Mouse (Mus musculus) liver (tissue): ENCODE results near the gene Gm49387.
A peak's percentile ranks its signal among the peaks of the same experiment; 100 is the strongest.

Experiments used
- DNase-seq: peaks from one replicate; pipeline ENCODE4 v3.0.0-alpha.2; 2020; ENCODE audit warnings: mixed read lengths

Gm49387 gene

DNA sequence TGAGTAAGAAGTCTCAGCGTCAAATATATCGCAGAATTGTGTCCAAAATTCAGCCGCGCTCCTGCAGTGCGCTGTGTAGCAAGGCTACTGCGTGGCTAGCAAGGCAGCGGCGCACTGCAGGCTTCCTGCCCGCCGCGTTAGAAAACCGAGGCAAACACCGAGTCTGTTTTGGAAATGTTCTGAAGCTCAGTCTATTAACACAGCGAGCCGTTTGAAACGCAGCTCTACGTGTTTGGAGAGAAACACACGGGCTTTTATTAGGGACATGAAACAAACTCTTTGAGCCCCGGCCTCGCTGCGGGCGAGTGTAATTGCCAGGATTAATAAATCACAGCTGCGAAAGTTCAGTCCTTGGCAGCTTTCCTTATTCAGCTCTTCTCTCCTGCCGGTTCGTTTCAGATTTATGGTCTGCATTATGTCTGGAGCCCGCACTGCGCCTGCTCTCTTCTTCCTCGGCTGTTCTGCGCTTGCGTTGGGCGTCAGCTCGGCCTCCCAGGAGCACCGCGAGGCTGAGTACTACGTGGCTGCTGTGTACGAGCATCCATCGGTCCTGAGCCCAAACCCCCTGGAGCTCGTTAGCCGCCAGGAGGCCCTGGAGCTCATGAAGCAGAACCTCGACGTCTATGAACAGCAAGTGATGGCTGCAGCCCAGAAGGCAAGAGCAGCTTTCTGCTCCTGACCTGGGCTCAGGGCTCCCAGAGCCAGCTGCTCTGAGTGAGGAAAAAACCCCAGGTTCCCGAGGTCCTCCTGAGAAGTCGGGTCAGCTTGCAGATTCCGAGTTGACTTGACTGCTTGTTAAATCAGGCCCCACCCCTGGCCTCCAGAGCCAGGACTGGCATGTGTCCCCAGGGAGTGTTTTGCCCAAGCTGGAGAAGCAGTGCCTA is 21.2 kb upstream of the Gm49387 start:
- DNase-seq: peak; percentile 76

DNA sequence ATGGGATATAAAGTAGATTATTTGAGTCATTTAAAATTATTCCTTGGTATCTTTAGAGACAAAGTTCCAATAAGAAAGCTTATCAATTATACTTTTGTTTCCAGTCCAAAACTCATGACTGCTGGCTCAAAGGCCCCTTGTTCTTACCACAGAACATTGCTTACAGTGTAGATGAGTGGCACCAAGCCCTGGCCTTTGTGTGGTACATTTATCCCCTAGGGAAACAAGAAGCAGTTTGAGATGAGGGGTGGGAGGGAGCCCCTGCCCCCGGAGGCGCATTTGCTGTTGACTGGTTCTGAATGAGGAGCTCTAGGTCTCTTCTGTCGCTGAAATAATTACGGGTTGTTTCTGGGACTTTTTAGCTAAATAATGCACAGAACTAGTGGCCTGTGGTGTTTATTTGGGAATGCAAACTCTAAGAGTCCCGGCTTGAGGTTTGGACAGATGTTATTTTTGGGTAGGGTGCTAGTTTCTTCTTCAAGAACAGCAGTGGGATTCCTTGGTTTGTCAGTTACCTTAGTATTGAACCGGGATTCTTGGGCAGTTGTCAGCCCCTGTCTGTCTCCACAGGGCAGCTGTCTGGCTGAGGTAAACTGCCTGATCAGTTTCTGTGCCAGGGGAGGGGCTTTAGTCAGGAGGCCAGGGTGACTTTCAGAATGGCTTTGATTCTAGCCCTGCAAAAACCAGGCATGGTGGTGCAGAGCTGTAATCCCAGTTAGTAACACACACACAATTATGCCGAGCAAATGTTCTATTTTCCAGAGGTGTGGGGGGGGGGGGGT is 19.8 kb upstream of the Gm49387 start:
- no peak for DNase-seq

DNA sequence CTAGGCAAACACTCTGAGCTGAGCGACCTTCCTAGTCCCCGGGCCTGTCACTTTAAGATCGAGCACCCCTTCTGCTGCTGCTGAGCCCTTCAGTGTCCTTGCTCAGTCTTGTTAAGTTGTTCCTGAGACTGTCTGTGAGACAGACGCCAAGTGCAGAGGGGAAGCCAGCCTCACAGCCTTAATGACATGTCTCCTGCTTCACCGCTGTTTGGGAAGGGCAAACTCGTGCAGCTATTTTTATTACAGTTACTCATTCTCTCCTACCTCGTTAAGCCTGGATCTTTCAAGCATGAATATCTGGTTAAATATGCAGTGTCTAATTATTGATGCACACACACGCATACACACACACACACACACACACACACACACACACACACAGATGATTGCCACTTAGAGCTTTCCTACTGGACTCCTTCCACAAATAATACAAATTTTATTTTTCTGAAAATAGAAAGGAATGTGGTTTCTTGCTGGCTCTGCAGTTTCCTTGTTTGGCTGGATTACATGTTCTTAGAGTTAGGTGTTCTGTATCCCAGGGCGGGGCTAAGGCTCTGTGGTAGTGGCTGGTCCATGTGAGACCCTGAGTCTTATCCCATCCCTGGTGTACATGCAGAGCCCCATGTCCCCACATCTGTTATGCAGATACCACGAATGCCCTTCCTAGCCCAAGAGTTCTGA is 19.0 kb upstream of the Gm49387 start:
- no peak for DNase-seq

DNA sequence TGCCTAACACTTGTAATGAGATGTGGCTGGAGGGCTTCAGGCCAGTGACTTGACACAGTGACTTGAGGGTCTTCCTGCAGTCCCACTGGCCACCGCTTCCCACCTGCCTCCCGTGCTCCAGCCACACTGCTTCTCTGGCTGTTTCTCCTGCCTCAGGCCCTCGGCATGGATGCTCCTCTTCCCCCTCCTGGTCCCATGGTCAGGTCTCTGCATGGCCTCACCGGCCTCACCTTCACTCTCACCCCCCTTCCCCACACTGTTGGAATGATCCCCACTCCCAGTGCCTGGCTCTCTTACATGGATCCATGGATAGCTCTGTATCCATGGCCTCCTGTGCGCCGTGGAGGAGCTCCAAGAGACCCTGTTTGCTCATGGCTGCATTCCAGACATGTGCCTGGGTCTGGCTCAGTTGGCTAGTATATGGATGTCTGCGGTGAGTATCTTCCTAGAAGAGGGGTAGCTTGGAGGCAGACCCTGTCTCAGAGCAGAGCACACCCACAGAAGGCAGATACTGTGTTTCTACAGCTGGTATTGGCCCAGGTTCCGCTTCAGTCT is 17.5 kb upstream of the Gm49387 start:
- no peak for DNase-seq

DNA sequence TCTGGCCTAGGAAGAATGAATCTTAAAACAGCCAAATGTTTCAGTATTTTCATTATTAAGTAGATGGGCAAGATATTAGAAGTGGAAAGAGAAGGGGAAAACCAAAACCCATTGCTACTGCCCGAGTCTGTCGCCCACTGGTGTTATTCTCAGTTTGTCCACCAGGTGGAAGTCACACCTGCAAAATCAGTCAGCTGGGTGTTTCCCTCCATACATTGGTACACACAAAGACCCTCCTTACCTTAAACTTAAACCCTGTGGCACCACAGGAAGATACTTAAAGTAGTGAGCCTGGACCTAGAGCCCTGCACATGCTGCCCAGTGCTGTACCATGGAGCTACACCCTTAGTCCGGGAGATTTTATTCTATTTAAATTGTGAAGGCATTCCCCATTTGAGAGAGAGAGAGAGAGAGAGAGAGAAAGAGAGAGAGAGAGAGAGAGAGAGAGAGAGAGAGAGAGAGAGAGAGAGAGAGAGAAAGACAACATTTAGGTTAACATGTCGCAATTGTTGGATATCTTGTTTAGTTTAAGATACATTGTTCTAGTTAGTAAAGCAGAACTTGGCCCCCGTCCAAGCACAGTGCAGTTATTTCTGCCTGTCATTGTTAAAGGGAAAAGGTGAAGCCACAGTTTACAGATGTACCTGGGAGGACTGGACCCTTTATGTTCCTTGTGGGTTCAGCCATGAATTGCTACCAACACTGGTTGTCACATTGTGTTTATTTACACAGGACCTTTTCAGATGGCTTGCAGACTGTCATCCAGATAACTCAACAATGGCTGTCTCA is 16.4 kb upstream of the Gm49387 start:
- DNase-seq: peak; percentile 63

DNA sequence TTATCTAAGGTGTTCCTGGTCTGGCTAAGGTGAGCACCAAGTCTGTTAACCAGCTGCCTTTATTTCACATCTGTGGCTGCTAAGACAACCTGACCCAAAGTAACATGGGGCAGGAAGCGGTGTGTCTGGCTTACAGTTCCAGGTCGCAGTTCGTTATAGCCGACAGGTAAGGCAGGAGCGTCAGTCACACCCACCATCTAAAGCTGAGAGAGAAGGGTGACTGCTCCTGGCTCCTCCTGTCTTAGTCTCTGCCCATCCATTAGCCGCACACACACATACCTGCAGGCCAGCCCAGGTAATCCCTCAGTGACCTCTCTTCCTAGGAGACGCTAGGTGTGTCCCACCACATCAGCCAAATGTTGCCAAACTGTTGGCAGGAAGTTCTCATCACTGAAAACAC is 15.7 kb upstream of the Gm49387 start:
- no peak for DNase-seq

DNA sequence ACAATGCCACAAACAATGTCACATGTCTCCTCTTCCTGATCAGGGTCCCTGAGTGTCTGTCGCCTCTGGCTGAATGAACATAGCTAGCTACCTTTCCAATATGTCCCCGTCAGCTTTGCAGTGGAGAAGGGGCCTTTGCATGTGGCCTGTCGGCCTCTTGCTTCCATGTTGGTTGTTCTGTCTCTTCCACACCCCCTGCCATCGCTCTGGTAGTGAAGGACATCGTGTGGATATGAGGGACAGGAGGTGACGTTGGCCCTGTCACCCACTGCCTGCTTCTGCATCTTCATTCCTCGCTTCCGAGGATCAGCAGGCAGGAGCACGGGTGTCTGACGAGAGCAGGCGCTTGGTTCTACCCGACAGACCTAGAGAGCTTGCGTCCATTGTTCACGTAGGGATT is 14.7 kb upstream of the Gm49387 start:
- no peak for DNase-seq

DNA sequence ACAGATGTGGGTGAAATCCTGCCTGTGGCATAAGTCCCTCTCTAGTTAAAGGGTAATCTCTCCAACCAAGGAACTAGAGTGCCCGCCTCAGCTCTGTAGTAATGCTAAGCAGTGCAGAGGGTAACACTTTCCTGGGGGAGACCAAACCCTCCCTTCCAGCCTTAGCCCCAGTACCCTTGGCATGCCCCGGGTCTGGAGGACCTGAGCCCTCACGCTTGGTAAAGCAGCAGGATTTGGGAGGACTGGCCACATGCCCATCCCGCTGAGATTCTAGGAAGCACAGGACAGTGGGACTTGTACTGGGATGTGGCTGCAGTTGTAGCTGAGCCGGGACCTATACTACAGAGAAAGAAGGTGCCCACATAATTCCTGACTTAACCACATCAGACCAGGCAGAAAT is 14.1 kb upstream of the Gm49387 start:
- DNase-seq: no peak

DNA sequence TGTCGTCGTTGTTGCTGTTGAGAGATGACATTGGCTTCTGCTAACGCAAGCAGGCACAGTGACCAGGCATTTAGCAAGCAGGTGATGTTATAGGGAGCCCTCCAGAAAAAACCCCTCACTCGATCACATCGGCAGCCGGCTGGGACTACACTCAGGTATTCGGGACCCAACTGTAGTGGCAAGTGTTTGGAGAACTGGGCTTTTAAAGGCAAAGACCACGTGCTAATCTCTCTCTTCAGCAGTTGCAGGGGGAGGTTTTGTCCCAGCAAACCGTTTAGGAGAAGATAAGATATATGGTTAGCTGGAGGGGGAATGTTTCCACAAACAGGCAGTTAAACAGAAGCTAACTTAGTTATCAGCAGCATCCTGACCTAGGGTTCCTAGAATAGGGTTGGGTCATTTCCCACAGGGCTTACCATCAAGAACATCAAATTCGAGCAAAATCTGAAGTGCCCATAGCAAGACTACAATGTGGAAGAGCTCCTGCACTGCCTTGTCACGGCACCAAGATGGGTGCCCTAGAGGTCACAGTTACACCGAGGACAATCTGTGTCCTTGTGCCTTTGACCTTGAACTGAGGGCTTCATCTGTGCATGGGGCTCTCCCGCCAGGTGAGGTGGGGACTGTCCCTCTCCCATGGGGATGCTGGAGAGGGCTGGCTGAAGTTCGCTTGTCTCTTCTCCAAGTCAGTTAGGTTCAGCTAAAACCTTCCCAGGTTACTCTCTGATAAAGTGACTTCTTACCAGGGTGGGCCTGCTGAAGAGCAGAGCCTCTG is 12.6 kb upstream of the Gm49387 start:
- no peak for DNase-seq

DNA sequence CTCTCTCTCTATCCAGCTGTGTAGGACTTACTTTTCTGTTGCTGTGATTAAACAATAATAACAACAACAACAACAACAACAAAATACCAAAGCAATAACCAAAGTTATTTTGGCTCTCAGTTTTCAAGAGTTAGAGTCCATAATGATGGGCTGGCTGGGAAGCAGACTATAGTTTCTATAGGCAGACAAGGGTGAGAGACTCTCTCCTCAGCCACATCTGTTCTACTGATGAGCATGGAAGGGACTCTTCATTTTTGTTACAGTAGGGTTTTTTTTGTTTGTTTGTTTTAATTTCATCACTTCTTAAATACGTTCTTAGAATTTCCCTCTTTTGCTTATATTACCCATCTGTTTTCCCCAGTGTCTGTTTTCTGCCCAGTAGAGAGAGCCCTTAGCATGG is 11.9 kb upstream of the Gm49387 start:
- no peak for DNase-seq

DNA sequence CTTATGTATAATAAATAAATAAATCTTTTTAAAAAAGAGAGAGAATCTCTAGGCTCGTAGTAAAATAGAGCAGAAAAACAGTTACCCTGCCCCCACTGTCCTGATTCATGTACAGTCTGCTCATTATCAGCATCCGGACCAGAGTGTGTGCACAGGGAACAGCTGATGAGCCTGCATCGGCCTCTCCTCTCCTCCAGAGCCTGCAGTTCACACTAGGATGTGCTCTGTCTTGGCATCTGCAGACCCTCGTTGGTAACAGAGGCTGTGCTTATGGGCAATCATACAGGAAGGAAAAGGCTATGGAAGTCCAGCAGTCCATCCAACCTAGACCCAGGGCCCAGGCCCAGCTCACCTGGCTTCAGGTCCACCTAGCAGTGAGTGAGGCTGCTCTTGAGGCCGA is 11.4 kb upstream of the Gm49387 start:
- DNase-seq: no peak

DNA sequence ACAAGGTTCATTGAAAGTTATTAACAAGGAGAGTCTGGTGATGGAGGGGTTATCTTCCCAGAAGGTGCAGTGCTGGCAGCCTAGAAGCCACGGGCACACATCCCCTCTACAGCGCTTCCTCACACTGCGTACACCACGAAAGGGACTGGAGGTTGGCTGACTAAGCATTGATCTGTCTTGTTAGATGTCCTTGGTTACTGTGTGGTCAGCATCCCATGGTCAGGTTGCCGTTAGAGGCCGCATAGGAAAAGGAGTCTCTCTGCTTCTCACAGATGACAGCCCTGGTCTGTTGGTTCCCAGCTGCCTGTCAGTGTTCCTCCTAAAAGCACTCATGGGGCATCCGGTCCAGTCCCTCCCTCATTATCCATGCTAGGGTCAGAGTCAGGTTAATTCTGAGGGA is 10.5 kb upstream of the Gm49387 start:
- no peak for DNase-seq

DNA sequence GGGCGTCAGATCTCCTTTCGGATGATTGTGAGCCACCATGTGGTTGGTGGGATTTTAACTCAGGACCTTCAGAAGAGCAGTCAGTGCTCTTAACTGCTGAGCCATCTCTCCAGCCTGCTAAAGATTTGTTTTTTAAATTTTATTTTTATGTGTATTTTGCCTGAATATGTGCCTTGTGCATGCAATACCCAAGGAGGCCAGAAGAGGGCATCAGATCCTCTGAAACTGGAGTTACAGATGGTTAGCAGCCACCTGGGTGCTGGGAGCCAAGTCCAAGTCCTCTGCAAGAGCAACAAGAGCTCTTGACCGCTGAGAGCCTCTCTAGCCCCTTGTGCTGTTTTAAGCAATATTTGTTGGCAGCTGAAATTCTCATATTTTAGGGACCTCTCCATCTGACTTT is 9.7 kb upstream of the Gm49387 start:
- no peak for DNase-seq

DNA sequence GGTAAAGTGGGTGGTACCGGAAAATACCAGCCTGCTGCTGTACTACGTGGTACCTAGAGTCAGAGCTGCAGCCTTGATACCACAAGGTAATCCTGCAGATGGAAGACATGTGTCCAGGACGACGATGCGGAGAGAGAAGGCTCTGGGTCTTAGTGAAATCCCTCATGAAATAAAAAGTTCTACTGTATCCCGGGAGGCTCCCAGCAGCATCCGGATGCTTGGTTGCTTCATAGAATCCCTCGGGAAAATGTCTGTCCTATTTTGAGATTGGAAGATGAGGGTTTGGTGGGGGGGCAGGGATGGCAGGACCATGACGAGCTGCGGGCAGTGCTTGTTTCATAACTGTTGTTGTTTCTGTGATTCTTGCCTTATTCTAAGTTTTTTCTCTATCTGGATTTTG is 7.3 kb upstream of the Gm49387 start:
- no peak for DNase-seq

DNA sequence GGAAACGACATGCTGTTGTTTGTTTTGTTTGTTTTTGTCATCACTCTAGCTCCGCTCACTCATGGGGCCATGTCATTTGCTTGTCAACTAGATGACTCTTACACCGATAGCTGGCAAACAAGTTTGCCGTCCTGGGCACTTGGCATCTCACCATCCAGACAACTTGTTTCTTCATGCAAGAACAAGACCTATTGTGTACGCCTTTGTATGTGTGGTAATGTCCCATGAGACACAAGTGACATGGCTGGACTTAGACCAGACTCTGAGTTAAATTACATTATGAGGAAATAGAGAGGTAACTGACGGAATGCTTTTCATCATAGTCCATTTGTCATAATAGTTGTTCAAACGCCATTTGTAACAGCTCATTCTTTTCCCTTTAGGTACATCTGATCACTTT is 5.2 kb upstream of the Gm49387 start:
- no peak for DNase-seq

DNA sequence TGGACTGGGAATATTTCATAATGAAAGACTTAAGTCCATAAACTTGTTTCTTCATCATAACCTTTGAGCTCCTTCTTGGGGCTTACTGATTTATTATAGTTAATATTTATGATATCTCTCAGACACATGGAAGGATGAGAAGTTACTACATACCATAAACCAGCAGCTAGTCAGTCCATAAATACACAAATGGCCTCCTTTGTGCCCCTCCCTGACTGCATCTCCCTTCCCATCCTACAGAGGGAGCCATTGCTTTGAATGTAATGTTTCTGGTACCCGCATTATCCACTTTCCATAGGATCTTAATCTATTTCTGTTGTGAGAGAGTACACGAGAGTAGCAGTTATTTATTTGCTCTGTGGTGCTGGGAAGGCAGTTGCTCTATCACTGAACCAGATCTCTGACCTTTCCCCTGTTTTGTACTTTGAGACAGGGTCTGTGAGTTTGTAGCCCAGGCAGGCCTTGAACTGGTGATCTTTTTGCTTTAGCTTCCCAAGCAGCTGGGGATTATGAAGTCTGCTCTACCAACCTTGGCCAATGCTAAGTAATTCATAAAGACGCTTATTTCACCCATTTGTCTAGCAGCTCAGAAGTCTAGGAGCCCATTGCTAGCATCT is 4.4 kb upstream of the Gm49387 start:
- no peak for DNase-seq

DNA sequence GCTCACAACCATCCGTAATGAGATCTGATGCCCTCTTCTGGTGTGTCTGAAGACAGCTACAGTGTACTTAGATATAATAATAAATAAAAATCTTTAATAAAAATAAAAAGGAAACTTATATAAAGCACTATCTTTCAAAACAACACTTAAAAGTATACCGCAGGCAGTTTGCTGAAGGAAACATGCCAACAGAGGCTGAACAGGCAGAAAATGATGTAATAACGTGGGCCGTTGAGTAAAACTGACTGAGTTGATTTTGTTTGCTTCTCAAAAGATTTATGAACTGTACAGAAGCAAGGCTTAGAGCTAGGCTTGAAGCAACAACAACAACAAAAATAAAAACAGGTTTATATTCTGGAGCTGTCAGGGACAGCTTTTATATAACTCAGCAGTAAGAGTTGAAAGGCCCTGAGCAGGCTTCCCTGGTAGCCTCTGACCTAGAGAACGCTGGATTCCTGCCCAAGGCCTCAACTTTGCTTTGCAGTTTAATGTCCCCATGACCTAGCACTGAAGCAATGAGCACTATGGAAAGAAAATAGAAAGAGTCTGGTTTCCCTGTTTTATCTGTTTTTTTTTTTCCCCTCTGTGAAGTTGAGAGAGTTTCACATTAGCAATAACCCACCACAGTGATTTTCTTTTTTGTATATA is 3.6 kb upstream of the Gm49387 start:
- DNase-seq: no peak

DNA sequence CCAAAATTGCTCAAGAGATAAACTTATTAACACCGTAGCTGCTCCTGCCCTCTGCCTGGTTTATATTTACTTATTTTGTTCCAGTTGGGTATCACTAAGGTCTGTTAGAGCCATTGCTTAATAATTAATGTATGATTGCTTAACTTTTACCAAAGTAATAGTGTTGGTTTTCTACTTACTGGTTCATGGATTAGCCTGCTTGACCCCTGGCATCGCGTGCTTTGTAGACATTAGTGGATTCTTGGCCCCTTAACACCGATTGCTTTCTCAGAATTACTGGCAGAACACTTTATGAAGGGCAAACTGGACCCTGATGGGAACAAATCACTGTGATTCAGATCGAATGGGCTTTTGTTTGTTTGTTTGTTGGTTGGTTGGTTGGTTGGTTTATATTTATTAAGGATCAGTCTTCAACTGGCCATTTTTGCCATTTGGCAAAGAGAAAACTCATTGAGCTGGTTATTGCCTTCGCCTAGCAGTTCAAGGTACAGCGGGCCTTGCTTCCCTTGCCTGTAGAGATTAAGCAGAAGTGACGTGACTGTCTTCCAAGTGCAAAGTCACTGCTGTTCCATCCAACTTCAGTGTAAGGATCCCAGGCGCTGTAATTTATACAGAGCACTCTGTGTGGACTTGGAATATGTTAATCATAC is 953 bp upstream of the Gm49387 start:
- DNase-seq: no peak

DNA sequence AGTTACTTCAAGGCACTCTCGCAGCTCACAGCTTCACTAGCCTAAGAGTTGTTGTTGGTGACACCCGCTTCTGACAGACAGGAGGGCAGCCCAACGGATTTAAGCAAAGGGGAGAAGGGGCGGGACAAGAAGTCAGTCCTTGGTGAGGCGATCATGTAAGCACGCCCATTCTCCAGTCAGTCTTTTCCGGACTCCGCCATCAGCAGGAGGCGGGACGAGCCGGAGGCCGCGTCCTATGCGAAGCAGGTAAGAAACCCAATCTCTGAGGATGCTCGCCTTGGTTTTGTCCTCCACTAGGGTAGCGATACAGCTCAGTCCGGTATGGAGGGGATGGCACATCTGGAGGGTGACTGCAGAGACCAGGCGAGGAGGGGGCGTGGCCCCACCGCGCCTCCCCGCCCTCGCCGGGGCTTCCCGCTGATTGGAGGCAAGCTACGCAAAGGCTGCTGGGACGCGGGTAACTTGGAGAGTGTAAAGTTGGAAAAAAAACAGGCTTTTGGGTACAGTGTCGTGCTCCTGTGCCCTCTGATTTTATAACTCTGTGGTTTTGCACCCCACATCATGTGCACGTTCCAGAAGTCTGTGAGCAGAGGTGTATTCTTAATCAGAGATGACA is 320 bp upstream of the Gm49387 start, which contains the start of the genes Btd and Hacl1:
Gene Btd, plus strand, starts transcription at position 139 of the 616 bp plus-strand sequence.
Gene Hacl1, minus strand, starts transcription at position 397 of the 616 bp plus-strand sequence.
- peak; percentile 91 for DNase-seq
